Mouse (Mus musculus): Measurements from ENCODE around the gene Srarp. TPM values are rescaled to one million over a fixed set of nuclear protein-coding genes. Genes with fewer than 3 reads are reported as not detected.

Gene Srarp
- polyA plus RNA-seq, 1 experiment from 2014 or later, result not detected

Other genes starting within 250 kb of the Srarp start
- gene Rsg1, start 222.1 kb downstream of the Srarp start, polyA plus RNA-seq (2015; fragmentation: Nextera tagmentation; extraction: Ambion mirVana), result 6.4 and 8.9 TPM in 2 replicates
- gene Arhgef19, start 196.6 kb downstream of the Srarp start, polyA plus RNA-seq (2015; fragmentation: Nextera tagmentation; extraction: Ambion mirVana), result 0.93 and 0.98 TPM in 2 replicates
- 3.5 and 4.7 TPM in 2 replicates for gene Epha2, start 134.9 kb downstream of the Srarp start, polyA plus RNA-seq (2015; fragmentation: Nextera tagmentation; extraction: Ambion mirVana)
- gene Fam131c, start 67.9 kb downstream of the Srarp start, polyA plus RNA-seq (2015; fragmentation: Nextera tagmentation; extraction: Ambion mirVana), result 7.8 and 10.1 TPM in 2 replicates
- gene Clcnka, start 37.4 kb downstream of the Srarp start, polyA plus RNA-seq (2015; fragmentation: Nextera tagmentation; extraction: Ambion mirVana), result 0.09 TPM in 1 of 2 replicates, not detected in the other
- not detected in 2 replicates for gene Clcnkb, start 20.1 kb downstream of the Srarp start, polyA plus RNA-seq (2015; fragmentation: Nextera tagmentation; extraction: Ambion mirVana)
- not detected in 2 replicates for gene Hspb7, start 15.3 kb downstream of the Srarp start, polyA plus RNA-seq (2015; fragmentation: Nextera tagmentation; extraction: Ambion mirVana)
- 54.7 and 61.0 TPM in 2 replicates for gene Zbtb17, start 8.5 kb upstream of the Srarp start, polyA plus RNA-seq (2015; fragmentation: Nextera tagmentation; extraction: Ambion mirVana)
- 18.3 and 20.5 TPM in 2 replicates for gene Spen, start 102.5 kb upstream of the Srarp start, polyA plus RNA-seq (2015; fragmentation: Nextera tagmentation; extraction: Ambion mirVana)
- gene Fblim1, start 170.0 kb upstream of the Srarp start, polyA plus RNA-seq (2015; fragmentation: Nextera tagmentation; extraction: Ambion mirVana), result 24.0 and 24.7 TPM in 2 replicates
- gene Tmem82, start 182.5 kb upstream of the Srarp start, polyA plus RNA-seq (2015; fragmentation: Nextera tagmentation; extraction: Ambion mirVana), result 0.10 and 0.27 TPM in 2 replicates
- 0.17 and 0.19 TPM in 2 replicates for gene Slc25a34, start 187.7 kb upstream of the Srarp start, polyA plus RNA-seq (2015; fragmentation: Nextera tagmentation; extraction: Ambion mirVana)
- gene Plekhm2, start 228.8 kb upstream of the Srarp start, polyA plus RNA-seq (2015; fragmentation: Nextera tagmentation; extraction: Ambion mirVana), result 7.5 and 8.3 TPM in 2 replicates
- 0.48 TPM in 1 of 2 replicates, not detected in the other for gene Rsc1a1, start 249.5 kb upstream of the Srarp start, polyA plus RNA-seq (2015; fragmentation: Nextera tagmentation; extraction: Ambion mirVana)

Data from midbrain, embryonic 13.5 days (tissue).